Mouse (Mus musculus): ENCODE measurements at regions not wholly inside any gene's neighbourhood (a gene's known extent, or its start where the extent isn't known, plus 50 kb on each side); places are given as distances from the start of the nearest gene placed in this dataset.

DNA sequence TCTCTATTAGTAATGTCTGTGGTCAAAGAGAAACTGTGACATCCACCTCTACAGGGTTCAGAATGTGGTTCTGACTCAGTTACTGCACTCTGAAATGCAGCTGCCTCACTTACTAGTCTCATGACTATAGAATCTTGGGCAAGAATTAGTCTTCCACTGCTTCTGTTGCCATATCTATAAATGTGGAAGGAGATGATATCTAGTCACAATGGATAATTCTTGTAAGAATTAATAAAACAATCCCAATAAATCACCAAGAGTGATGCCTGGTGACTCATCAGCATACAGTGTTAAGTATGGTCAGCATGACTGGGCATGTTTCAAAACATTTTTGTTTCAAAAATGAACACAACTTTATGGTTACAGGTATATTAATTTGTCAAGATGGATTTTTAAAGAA, 344.8 kb downstream of the Ets1 start:
- Histone ChIP-seq H3K4me1 (ENCODE audit: control insufficient read depth in 1 of 2, insufficient read depth in 2 of 2) (no peaks in the 10 kb centered on the region), H3K27me3 (replicated peaks) (no peaks in the 10 kb centered on the region), H3K36me3 (replicated peaks in 1 of 2; ENCODE audit: control insufficient read depth in 1 of 2, insufficient read depth in 1 of 2, low read length in 1 of 2) (no peaks in the 10 kb centered on the region), H3K79me2 (replicated peaks; ENCODE audit: control insufficient read depth, extremely low read depth, insufficient read depth, poor library complexity, severe bottlenecking) (no peaks in the 10 kb centered on the region), H3K4me3 (replicated peaks in 1 of 3; ENCODE audit: low read depth in 2 of 3, low read length in 2 of 3, poor library complexity in 1 of 3) (no peak overlapping the region), H3K9me3 (replicated peaks; ENCODE audit: low read length) (no peaks in the 10 kb centered on the region), H3K27ac (ENCODE audit: insufficient read depth, low read depth) (no peak overlapping the region), H3K4me2 (ENCODE audit: insufficient read depth, low read depth, poor library complexity, severe bottlenecking) (no peak overlapping the region), H3K9ac (ENCODE audit: insufficient read depth, low read depth) (no peak overlapping the region)
- no peak for TF ChIP-seq JUND (conservative IDR thresholded peaks at IDR 0.05; ENCODE audit: low read depth, low read length)
- TF ChIP-seq JUN (IDR thresholded peaks at IDR 0.05; ENCODE audit: insufficient read depth, low read depth, low read length): no peak
- TF ChIP-seq ZNF384 (IDR thresholded peaks at IDR 0.05; ENCODE audit: low read depth, low read length): no peak
- TF ChIP-seq UBTF (IDR thresholded peaks at IDR 0.05; ENCODE audit: low read depth, low read length): no peak
- TF ChIP-seq MAX (IDR thresholded peaks at IDR 0.05; ENCODE audit: low read length): no peak
- no peak for TF ChIP-seq TCF12 (IDR thresholded peaks at IDR 0.05; ENCODE audit: low read depth, low read length)
- no peak for TF ChIP-seq SMC3 (IDR thresholded peaks at IDR 0.05; ENCODE audit: low read depth, low read length)
- TF ChIP-seq MYC (IDR thresholded peaks at IDR 0.05; ENCODE audit: low read depth, low read length): no peak
- no peak for TF ChIP-seq CTCF (conservative IDR thresholded peaks at IDR 0.05 in 1 of 2, IDR thresholded peaks at IDR 0.05 in 1 of 2; ENCODE audit: low read depth in 2 of 2, low read length in 2 of 2)
- TF ChIP-seq MAFK (IDR thresholded peaks at IDR 0.05; ENCODE audit: insufficient replicate concordance, low read length): no peak
- no peak for TF ChIP-seq USF2 (conservative IDR thresholded peaks at IDR 0.05; ENCODE audit: low read depth, low read length)
- no peak for TF ChIP-seq SIN3A (IDR thresholded peaks at IDR 0.05; ENCODE audit: low read length)
- TF ChIP-seq RAD21 (IDR thresholded peaks at IDR 0.05; ENCODE audit: low read depth, low read length): no peak
- dilution Hi-C loops (cut with MboI; ENCODE audit: extremely low pct_ligation_motif_present, extremely low pct_unique_long_range_greater_than_20kb, low sequenced_read_pairs) (no loop called here), in situ Hi-C loops (cut with MboI; ENCODE audit: low pct_ligation_motif_present, low pct_unique_long_range_greater_than_20kb, low sequenced_read_pairs) (no loop called here)
- DNase-seq (ENCODE audit: extremely low read depth): peak; percentile 4

DNA sequence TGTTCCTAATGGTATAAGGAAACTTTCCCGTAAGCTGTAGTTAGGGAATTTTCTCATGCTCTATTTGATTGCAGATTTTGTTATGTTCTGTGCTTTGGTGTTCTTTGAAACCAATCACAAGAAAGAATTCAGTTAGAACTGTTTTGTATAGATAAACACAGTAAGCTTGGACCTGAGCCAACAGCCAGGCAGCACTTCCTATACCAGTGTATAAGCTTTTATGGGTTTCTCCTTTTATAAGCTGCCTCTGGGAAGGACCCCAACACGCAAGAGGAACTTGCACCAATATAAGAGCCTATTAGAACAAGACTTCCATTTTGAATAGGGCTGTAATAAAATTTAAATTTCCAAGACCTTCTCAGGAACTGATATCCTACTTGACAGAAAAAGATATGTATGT, 347.2 kb downstream of the Ets1 start:
- no peak overlapping the region for H3K4me2 ChIP-seq (ENCODE audit: insufficient read depth, low read depth, poor library complexity, severe bottlenecking)
- no peaks in the 10 kb centered on the region for H3K27me3 ChIP-seq (replicated peaks)
- no peaks in the 10 kb centered on the region for H3K36me3 ChIP-seq (replicated peaks in 1 of 2; ENCODE audit: control insufficient read depth in 1 of 2, insufficient read depth in 1 of 2, low read length in 1 of 2)
- H3K4me3 ChIP-seq (replicated peaks in 1 of 3; ENCODE audit: low read depth in 2 of 3, low read length in 2 of 3, poor library complexity in 1 of 3): no peak overlapping the region
- no peaks in the 10 kb centered on the region for H3K4me1 ChIP-seq (ENCODE audit: control insufficient read depth in 1 of 2, insufficient read depth in 2 of 2)
- dilution Hi-C loops (cut with MboI; ENCODE audit: extremely low pct_ligation_motif_present, extremely low pct_unique_long_range_greater_than_20kb, low sequenced_read_pairs): no loop called here
- H3K9me3 ChIP-seq (replicated peaks; ENCODE audit: low read length): no peaks in the 10 kb centered on the region
- no peak overlapping the region for H3K27ac ChIP-seq (ENCODE audit: insufficient read depth, low read depth)
- in situ Hi-C loops (cut with MboI; ENCODE audit: low pct_ligation_motif_present, low pct_unique_long_range_greater_than_20kb, low sequenced_read_pairs): no loop called here
- DNase-seq (ENCODE audit: extremely low read depth): no peak
- H3K9ac ChIP-seq (ENCODE audit: insufficient read depth, low read depth): no peak overlapping the region
- no peak for TF ChIP-seq MAZ (IDR thresholded peaks at IDR 0.05; ENCODE audit: low read depth, low read length)
- TF ChIP-seq POLR2A (IDR thresholded peaks at IDR 0.05; ENCODE audit: low read depth, low read length): no peak
- no peak for TF ChIP-seq SIN3A (IDR thresholded peaks at IDR 0.05; ENCODE audit: low read length)
- TF ChIP-seq HCFC1 (IDR thresholded peaks at IDR 0.05; ENCODE audit: low read depth, low read length): no peak
- TF ChIP-seq MXI1 (IDR thresholded peaks at IDR 0.05; ENCODE audit: low read depth, low read length): no peak
- no peak for TF ChIP-seq IRF4 (IDR thresholded peaks at IDR 0.05; ENCODE audit: low read depth, low read length)
- no peak for TF ChIP-seq PAX5 (IDR thresholded peaks at IDR 0.05; ENCODE audit: low read length)
- H3K79me2 ChIP-seq (replicated peaks; ENCODE audit: control insufficient read depth, extremely low read depth, insufficient read depth, poor library complexity, severe bottlenecking): no peaks in the 10 kb centered on the region
